Mouse (Mus musculus) T-helper 2 cell (primary cell): Measurements from ENCODE around the gene Mpzl3.

ENCODE experiments used
- in situ Hi-C: fragments of 300-600 bp; cut with MboI, MseI; formaldehyde crosslinking; loops from one replicate; pipeline ENCODE4 v1.15.1; 2025; ENCODE audit warnings: high pct_unique_total_duplicates

Gene Mpzl3

GRCm38 (mm10) chr9:45042056-45042720, 12.8 kb upstream of the Mpzl3 start:
- in situ Hi-C loops: no loop called here

GRCm38 (mm10) chr9:45042947-45043346, 12.0 kb upstream of the Mpzl3 start:
- in situ Hi-C loops: no loop called here

GRCm38 (mm10) chr9:45046973-45047372, 8.0 kb upstream of the Mpzl3 start:
- in situ Hi-C loops: no loop called here

GRCm38 (mm10) chr9:45048511-45048910, 6.5 kb upstream of the Mpzl3 start:
- in situ Hi-C loops: no loop called here

GRCm38 (mm10) chr9:45049731-45050130, 5.3 kb upstream of the Mpzl3 start:
- in situ Hi-C loops: no loop called here

GRCm38 (mm10) chr9:45050301-45050700, 4.7 kb upstream of the Mpzl3 start:
- in situ Hi-C loops: no loop called here

GRCm38 (mm10) chr9:45058304-45058940, 3.4 kb downstream of the Mpzl3 start:
- in situ Hi-C loops: loop anchor here (5.0 kb wide), 1 partner anchor 46 kb away; no protein-coding TSS in a partner anchor

GRCm38 (mm10) chr9:45060151-45060550, 5.2 kb downstream of the Mpzl3 start:
- in situ Hi-C loops: no loop called here

- in situ Hi-C loops: no loop called here
These were observed 7.7 kb downstream of the Mpzl3 start for GRCm38 (mm10) chr9:45062677-45063076.

GRCm38 (mm10) chr9:45064421-45064820, 9.4 kb downstream of the Mpzl3 start:
- in situ Hi-C loops: no loop called here

GRCm38 (mm10) chr9:45066735-45067134, 11.7 kb downstream of the Mpzl3 start:
- in situ Hi-C loops: no loop called here

- in situ Hi-C loops: no loop called here
These were observed 16.8 kb downstream of the Mpzl3 start for GRCm38 (mm10) chr9:45071800-45072199.

- in situ Hi-C loops: no loop called here
These were observed 22.9 kb downstream of the Mpzl3 start for GRCm38 (mm10) chr9:45077859-45078258.

- in situ Hi-C loops: no loop called here
These were observed 24.0 kb downstream of the Mpzl3 start, which contains the start of gene Jaml for GRCm38 (mm10) chr9:45079011-45079410. TSS of gene Jaml (plus strand) at chr9:45079183.

GRCm38 (mm10) chr9:45083132-45083531, 28.1 kb downstream of the Mpzl3 start:
- in situ Hi-C loops: no loop called here

GRCm38 (mm10) chr9:45084556-45084955, 29.6 kb downstream of the Mpzl3 start:
- in situ Hi-C loops: no loop called here

GRCm38 (mm10) chr9:45085741-45086690, 31.0 kb downstream of the Mpzl3 start:
- in situ Hi-C loops: no loop called here

GRCm38 (mm10) chr9:45088040-45088439, 33.1 kb downstream of the Mpzl3 start:
- in situ Hi-C loops: no loop called here

- in situ Hi-C loops: no loop called here
These were observed 35.8 kb downstream of the Mpzl3 start for GRCm38 (mm10) chr9:45090811-45091210.

- in situ Hi-C loops: no loop called here
These were observed 37.7 kb downstream of the Mpzl3 start for GRCm38 (mm10) chr9:45092641-45093040.

- in situ Hi-C loops: no loop called here
These were observed 40.4 kb downstream of the Mpzl3 start for GRCm38 (mm10) chr9:45095149-45095937.
